Mouse (Mus musculus): ENCODE measurements at regions not wholly inside any gene's neighbourhood (a gene's known extent, or its start where the extent isn't known, plus 50 kb on each side); places are given as distances from the start of the nearest gene placed in this dataset.

GRCm38 (mm10) chr13:31154066-31154465 is 180.1 kb downstream of the Gm5447 start:
- ATAC-seq (ENCODE audit: extremely low read depth, insufficient number of reproducible peaks, low FRiP score, poor library complexity, severe bottlenecking), result no peak

GRCm38 (mm10) chr13:31163878-31164495 is 190.0 kb downstream of the Gm5447 start:
- ATAC-seq (ENCODE audit: extremely low read depth, insufficient number of reproducible peaks, low FRiP score, poor library complexity, severe bottlenecking), result no peak

- no peak for ATAC-seq (ENCODE audit: extremely low read depth, insufficient number of reproducible peaks, low FRiP score, poor library complexity, severe bottlenecking)
These were observed 192.3 kb downstream of the Gm5447 start for GRCm38 (mm10) chr13:31166286-31166685.

GRCm38 (mm10) chr13:31168854-31169253 is 194.8 kb downstream of the Gm5447 start:
- no peak for ATAC-seq (ENCODE audit: extremely low read depth, insufficient number of reproducible peaks, low FRiP score, poor library complexity, severe bottlenecking)

- no peak for ATAC-seq (ENCODE audit: extremely low read depth, insufficient number of reproducible peaks, low FRiP score, poor library complexity, severe bottlenecking)
These were observed 197.7 kb downstream of the Gm5447 start for GRCm38 (mm10) chr13:31171751-31172150.

GRCm38 (mm10) chr13:31172580-31172979 is 198.6 kb downstream of the Gm5447 start:
- ATAC-seq (ENCODE audit: extremely low read depth, insufficient number of reproducible peaks, low FRiP score, poor library complexity, severe bottlenecking), result no peak

- no peak for ATAC-seq (ENCODE audit: extremely low read depth, insufficient number of reproducible peaks, low FRiP score, poor library complexity, severe bottlenecking)
These were observed 204.2 kb downstream of the Gm5447 start for GRCm38 (mm10) chr13:31177999-31178783.

- ATAC-seq (ENCODE audit: extremely low read depth, insufficient number of reproducible peaks, low FRiP score, poor library complexity, severe bottlenecking), result no peak
These were observed 205.0 kb downstream of the Gm5447 start for GRCm38 (mm10) chr13:31178964-31179363.

- ATAC-seq (ENCODE audit: extremely low read depth, insufficient number of reproducible peaks, low FRiP score, poor library complexity, severe bottlenecking), result no peak
These were observed 205.5 kb downstream of the Gm5447 start for GRCm38 (mm10) chr13:31179407-31180001.

- ATAC-seq (ENCODE audit: extremely low read depth, insufficient number of reproducible peaks, low FRiP score, poor library complexity, severe bottlenecking), result no peak
These were observed 207.5 kb downstream of the Gm5447 start for GRCm38 (mm10) chr13:31181530-31181929.

GRCm38 (mm10) chr13:31184845-31185834 is 211.1 kb downstream of the Gm5447 start:
- no peak for ATAC-seq (ENCODE audit: extremely low read depth, insufficient number of reproducible peaks, low FRiP score, poor library complexity, severe bottlenecking)

GRCm38 (mm10) chr13:31186805-31187589 is 213.0 kb downstream of the Gm5447 start:
- ATAC-seq (ENCODE audit: extremely low read depth, insufficient number of reproducible peaks, low FRiP score, poor library complexity, severe bottlenecking), result no peak

- no peak for ATAC-seq (ENCODE audit: extremely low read depth, insufficient number of reproducible peaks, low FRiP score, poor library complexity, severe bottlenecking)
These were observed 215.1 kb downstream of the Gm5447 start for GRCm38 (mm10) chr13:31189116-31189515.

GRCm38 (mm10) chr13:31190036-31190435 is 216.0 kb downstream of the Gm5447 start:
- ATAC-seq (ENCODE audit: extremely low read depth, insufficient number of reproducible peaks, low FRiP score, poor library complexity, severe bottlenecking), result no peak

- no peak for ATAC-seq (ENCODE audit: extremely low read depth, insufficient number of reproducible peaks, low FRiP score, poor library complexity, severe bottlenecking)
These were observed 217.5 kb downstream of the Gm5447 start for GRCm38 (mm10) chr13:31191344-31192139.

- no peak for ATAC-seq (ENCODE audit: extremely low read depth, insufficient number of reproducible peaks, low FRiP score, poor library complexity, severe bottlenecking)
These were observed 221.0 kb downstream of the Gm5447 start for GRCm38 (mm10) chr13:31194971-31195370.

GRCm38 (mm10) chr13:31196546-31196945 is 222.5 kb downstream of the Gm5447 start:
- ATAC-seq (ENCODE audit: extremely low read depth, insufficient number of reproducible peaks, low FRiP score, poor library complexity, severe bottlenecking), result no peak

- ATAC-seq (ENCODE audit: extremely low read depth, insufficient number of reproducible peaks, low FRiP score, poor library complexity, severe bottlenecking), result no peak
These were observed 223.6 kb downstream of the Gm5447 start for GRCm38 (mm10) chr13:31197593-31197992.
